ENCODE assay signal across 9 mouse cellular contexts in the genomic region with DNA sequence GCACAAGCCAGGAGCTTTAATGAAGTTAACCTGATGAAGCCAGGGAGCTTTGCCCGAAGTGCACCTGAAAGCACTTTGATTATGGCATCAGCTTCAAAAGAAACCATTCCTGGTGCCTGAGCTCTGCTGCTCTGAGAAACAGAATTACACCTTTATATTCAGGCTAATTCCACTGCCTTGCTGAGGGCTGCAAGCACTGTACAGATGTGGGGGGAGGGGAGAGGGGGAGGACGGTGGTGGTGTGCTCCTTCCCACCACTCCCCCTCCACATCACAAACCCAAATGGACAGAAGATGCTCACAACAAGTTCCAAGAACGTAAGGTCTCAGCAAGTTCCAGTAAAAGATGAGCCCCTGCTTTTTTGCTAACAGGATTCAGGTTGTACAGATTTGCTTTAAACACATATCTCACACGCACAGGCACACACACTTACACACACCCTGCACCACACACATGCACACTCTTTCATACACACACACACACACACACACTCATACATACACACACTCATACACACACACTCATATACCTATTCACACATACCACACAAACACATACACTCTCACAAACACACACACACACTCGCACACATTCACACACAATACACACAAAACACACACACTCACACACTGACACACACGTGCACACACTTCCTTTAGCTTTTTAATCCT. TPM values are rescaled to one million over a fixed set of nuclear protein-coding genes. Genes with fewer than 3 reads are reported as not detected.
DNase-seq lines count a peak whose midpoint lies in the region; ATAC-seq lines count a peak whose summit lies in the region.
"Had no signal": no experiment of that assay in that cellular context is flagged by ENCODE, and none has a peak within 500 bp of the region (broad histone marks: within the 10 kb centered on the region; RNA-seq: fewer than 3 reads in every experiment).

No protein-coding gene starts in this region.

- H3K9me3 ChIP-seq in heart, embryonic 16.5 days (replicated peaks; ENCODE audit: control insufficient read depth, low read length), result no peaks in the 10 kb centered on the region
- no peaks in the 10 kb centered on the region for H3K9me3 ChIP-seq in neural tube, embryonic 13.5 days
- no peaks in the 10 kb centered on the region for H3K9me3 ChIP-seq in intestine, embryonic 15.5 days
- H3K9me3 ChIP-seq: liver, embryonic 13.5 days had no signal

- H3K9ac ChIP-seq in heart, embryonic 16.5 days (ENCODE audit: low read length), result no peak overlapping the region
- 0 out of 2 replicates have a peak overlapping the region, but pooled peaks have one; percentile 35 for H3K9ac ChIP-seq in neural tube, embryonic 13.5 days
- H3K9ac ChIP-seq in intestine, embryonic 15.5 days, result no peak overlapping the region
- H3K9ac ChIP-seq: liver, embryonic 13.5 days had no signal

- no peaks in the 10 kb centered on the region for H3K36me3 ChIP-seq in heart, embryonic 16.5 days (ENCODE audit: control insufficient read depth, insufficient read depth)
- H3K36me3 ChIP-seq in neural tube, embryonic 13.5 days, result no peaks in the 10 kb centered on the region
- H3K36me3 ChIP-seq in intestine, embryonic 15.5 days, result no peaks in the 10 kb centered on the region
- H3K36me3 ChIP-seq: liver, embryonic 13.5 days had no signal

- no peak for ATAC-seq in heart, embryonic 16.5 days (replicated peaks; ENCODE audit: extremely low read depth, insufficient read depth, low FRiP score)
- ATAC-seq in neural tube, embryonic 13.5 days (ENCODE audit: low read depth), result no peak
- no peak for ATAC-seq in intestine, embryonic 15.5 days

- peaks cover under 1% of the 10 kb centered on the region; the same call in 1 of the 2 replicates for H3K27me3 ChIP-seq in heart, embryonic 16.5 days (ENCODE audit: control insufficient read depth, insufficient read depth, low read length)
- H3K27me3 ChIP-seq in neural tube, embryonic 13.5 days, result peaks cover 7% of the 10 kb centered on the region; the same call in 1 of the 2 replicates
- no peaks in the 10 kb centered on the region for H3K27me3 ChIP-seq in intestine, embryonic 15.5 days (replicated peaks)

- no peak overlapping the region for H3K27ac ChIP-seq in heart, embryonic 16.5 days (ENCODE audit: low read length)
- H3K27ac ChIP-seq in neural tube, embryonic 13.5 days (replicated peaks), result no peak overlapping the region
- H3K27ac ChIP-seq in intestine, embryonic 15.5 days, result no peak overlapping the region
- H3K27ac ChIP-seq: liver, embryonic 13.5 days had no signal

- H3K4me3 ChIP-seq in heart, embryonic 16.5 days (ENCODE audit: low read length), result peak overlapping the region; percentile 14; the same call in 1 of the 2 replicates
- H3K4me3 ChIP-seq in neural tube, embryonic 13.5 days, result no peak overlapping the region
- H3K4me3 ChIP-seq in intestine, embryonic 15.5 days (replicated peaks), result no peak overlapping the region
- H3K4me3 ChIP-seq: liver, embryonic 13.5 days had no signal

- peak overlapping the region; percentile 49 for H3K4me2 ChIP-seq in heart, embryonic 16.5 days (ENCODE audit: low read depth, low read length)
- peak overlapping the region; percentile 27; the same call in 1 of the 2 replicates for H3K4me2 ChIP-seq in neural tube, embryonic 13.5 days
- peak overlapping the region; percentile 40 for H3K4me2 ChIP-seq in intestine, embryonic 15.5 days (replicated peaks)
- H3K4me2 ChIP-seq: liver, embryonic 13.5 days had no signal

- DNase-seq in heart, postnatal 14 days, result no peak
- DNase-seq in neural tube, embryonic 10.5 days (ENCODE audit: extremely low spot score, low spot score), result no peak
- DNase-seq in retina, embryonic 14.5 days (ENCODE audit: low spot score), result no peak
- DNase-seq in Muller cell, postnatal 12 days (ENCODE audit: inconsistent ontology term), result no peak
- no peak for DNase-seq in embryo, embryonic 11 days
- DNase-seq: liver, embryonic 13.5 days had no signal

- intact Hi-C loops in heart, postnatal 14 days (cut with DNase I), result loop anchor here (5.0 kb wide), 2 partner anchors 289 to 1319 kb away; no protein-coding TSS in a partner anchor

- peaks cover 7% of the 10 kb centered on the region; the same call in 1 of the 2 replicates for H3K4me1 ChIP-seq in heart, embryonic 16.5 days (ENCODE audit: control insufficient read depth, insufficient read depth, low read length)
- peaks cover 19% of the 10 kb centered on the region for H3K4me1 ChIP-seq in neural tube, embryonic 13.5 days (replicated peaks)
- H3K4me1 ChIP-seq in intestine, embryonic 15.5 days (replicated peaks), result peaks cover 13% of the 10 kb centered on the region
- H3K4me1 ChIP-seq: liver, embryonic 13.5 days had no signal

- 43% methylated on average over 6 of the region's 6 CpGs for WGBS in heart, embryonic 16.5 days
- WGBS in neural tube, embryonic 13.5 days, result 55% methylated on average over 6 of the region's 6 CpGs
- WGBS in intestine, embryonic 15.5 days, result 46% methylated on average over 6 of the region's 6 CpGs

RNA-seq across cellular contexts. Expression of gene Nrp2, which starts 6.6 kb away (rescaled TPM):
- polyA plus RNA-seq in heart, embryonic 16.5 days (2015; fragmentation: Nextera tagmentation; extraction: Ambion mirVana), result 6.9 and 8.5 TPM in 2 replicates
- total RNA-seq in heart, postnatal 14 days (2021), result 10 to 100 TPM; 41.9 to 56.8 TPM
- polyA plus RNA-seq in neural tube, embryonic 13.5 days (2015; fragmentation: Nextera tagmentation; extraction: Ambion mirVana), result 32.7 and 37.0 TPM in 2 replicates
- polyA plus RNA-seq in intestine, embryonic 15.5 days (2015; fragmentation: Nextera tagmentation; extraction: Ambion mirVana), result 28.3 and 31.1 TPM in 2 replicates
